Mouse (Mus musculus): ENCODE results near the gene Gm15107.
"Not testable (repeated sequence)": the region's sequence is repeated elsewhere in the genome, so short reads cannot be mapped to it uniquely, and the experiment has no call there.

The Gm15107 gene

GRCm38 (mm10) chrX:148180424-148180823, at the start of gene Gm15107:
Gene Gm15107, plus strand, starts transcription at chrX:148180724.
- not testable (repeated sequence) for DNase-seq
